9 mouse cellular contexts compared by ENCODE assay signal in genomic region chr2:181375787-181376186, GRCm38 (mm10). TPM values are rescaled to one million over a fixed set of nuclear protein-coding genes. Genes with fewer than 3 reads are reported as not detected.
DNase-seq lines count a peak whose midpoint lies in the region; ATAC-seq and TF ChIP-seq lines count a peak whose summit lies in the region.
"Had no signal": no experiment of that assay in that cellular context is flagged by ENCODE, and none has a peak within 500 bp of the region (broad histone marks: within the 10 kb centered on the region; RNA-seq: fewer than 3 reads in every experiment).

No protein-coding gene starts in this region.

- no peak overlapping the region for H3K27ac ChIP-seq in liver, adult 2 months (replicated peaks; ENCODE audit: insufficient read depth, low read depth, low read length)

- peak; percentile 49 for DNase-seq in liver, adult 2 months (ENCODE audit: extremely low read depth, low read depth, low spot score)
- no peak for DNase-seq in liver
- peak; percentile 41 for DNase-seq in ES-CJ7 (ENCODE audit: low read depth, low spot score)
- peak; percentile 34 for DNase-seq in c-Kit-negative CD71-positive TER-119-positive erythroid progenitor cells, embryonic 14.5 days (ENCODE audit: low read depth, low spot score)
- no peak for DNase-seq in adrenal gland, postnatal 4 days (ENCODE audit: low spot score in 2 of 2)
- no peak for DNase-seq in right cerebral cortex, postnatal 10 days (ENCODE audit: low spot score in 2 of 2)
- DNase-seq in urinary bladder, adult 2 months (ENCODE audit: low spot score) = no peak
- DNase-seq: kidney, adult 11 months had no signal

- H3K79me2 ChIP-seq in liver, adult 2 months (ENCODE audit: control insufficient read depth, insufficient read depth, low read length) = peaks cover 8% of the 10 kb centered on the region; the same call in 1 of the 2 replicates

- H3K9ac ChIP-seq in liver, adult 2 months (ENCODE audit: low read depth, low read length) = no peak overlapping the region

- ATAC-seq in megakaryocyte, adult 5-6 weeks (ENCODE audit: poor library complexity, severe bottlenecking) = peak; percentile 50; the same call in 1 of the 2 replicates

- TF ChIP-seq POLR2A in liver, adult 2 months (IDR thresholded peaks at IDR 0.05; ENCODE audit: extremely low read depth, insufficient read depth, low read length) = no peak

- TF ChIP-seq CTCF in liver, adult 2 months (IDR thresholded peaks at IDR 0.05; ENCODE audit: low read depth, low read length) = no peak

- H3K27me3 ChIP-seq in liver, adult 2 months (ENCODE audit: control insufficient read depth, insufficient read depth, low read length) = no peaks in the 10 kb centered on the region

- peaks cover 3% of the 10 kb centered on the region for H3K4me1 ChIP-seq in liver, adult 2 months (ENCODE audit: control insufficient read depth, insufficient read depth, low read length)

- WGBS in liver, adult 2 months = 92% methylated on average over 2 of the region's 2 CpGs

- H3K36me3 ChIP-seq in liver, adult 2 months (ENCODE audit: control insufficient read depth, insufficient read depth, low read length) = peaks cover 9% of the 10 kb centered on the region

- H3K4me3 ChIP-seq in liver, adult 2 months (ENCODE audit: insufficient read depth, low read depth, low read length) = no peak overlapping the region

RNA-seq across cellular contexts. Expression of gene Lime1, which starts 4.1 kb away (rescaled TPM):
- 9.7 and 11.3 TPM in 2 replicates for total RNA-seq in liver, adult 2 months (2014; rRNA removed)
- polyA plus RNA-seq in liver, adult 2 months (2012; rRNA removed) = 22.2 and 36.9 TPM in 2 replicates
- total RNA-seq in megakaryocyte, adult 5-6 weeks (2015) = 21.5 and 25.4 TPM in 2 replicates
- total RNA-seq in megakaryocyte, adult 5-6 weeks (2017) = 20.4 and 28.9 TPM in 2 replicates
- 10 to 100 TPM; 21.8 to 28.4 TPM for total RNA-seq in adrenal gland, postnatal 4 days (2021)
- polyA plus RNA-seq in urinary bladder, adult 2 months (2012; rRNA removed) = 26.6 and 36.3 TPM in 2 replicates

RNA-seq across cellular contexts. Expression of gene Arfrp1, which starts 10.6 kb away (rescaled TPM):
- total RNA-seq in liver, adult 2 months (2014; rRNA removed) = 10.1 and 14.2 TPM in 2 replicates
- 11.9 and 15.0 TPM in 2 replicates for polyA plus RNA-seq in liver, adult 2 months (2012; rRNA removed)
- total RNA-seq in megakaryocyte, adult 5-6 weeks (2015) = 22.8 and 29.9 TPM in 2 replicates
- total RNA-seq in megakaryocyte, adult 5-6 weeks (2017) = 37.2 and 43.3 TPM in 2 replicates
- total RNA-seq in adrenal gland, postnatal 4 days (2021) = 10 to 100 TPM; 43.6 to 48.9 TPM
- polyA plus RNA-seq in urinary bladder, adult 2 months (2012; rRNA removed) = 67.5 and 73.0 TPM in 2 replicates

RNA-seq across cellular contexts. Expression of gene Zgpat, which starts 11.1 kb away (rescaled TPM):
- 17.9 and 18.9 TPM in 2 replicates for total RNA-seq in liver, adult 2 months (2014; rRNA removed)
- 18.2 and 22.5 TPM in 2 replicates for polyA plus RNA-seq in liver, adult 2 months (2012; rRNA removed)
- 4.9 and 7.9 TPM in 2 replicates for total RNA-seq in megakaryocyte, adult 5-6 weeks (2015)
- 28.0 and 29.5 TPM in 2 replicates for total RNA-seq in megakaryocyte, adult 5-6 weeks (2017)
- 10 to 100 TPM; 37.0 to 42.4 TPM for total RNA-seq in adrenal gland, postnatal 4 days (2021)
- 36.7 and 41.9 TPM in 2 replicates for polyA plus RNA-seq in urinary bladder, adult 2 months (2012; rRNA removed)

RNA-seq across cellular contexts. Expression of gene Rtel1, which starts 56.2 kb away (rescaled TPM):
- 13.5 and 13.9 TPM in 2 replicates for total RNA-seq in liver, adult 2 months (2014; rRNA removed)
- 17.5 and 17.9 TPM in 2 replicates for polyA plus RNA-seq in liver, adult 2 months (2012; rRNA removed)
- total RNA-seq in megakaryocyte, adult 5-6 weeks (2015) = 26.8 and 34.1 TPM in 2 replicates
- 21.6 and 25.8 TPM in 2 replicates for total RNA-seq in megakaryocyte, adult 5-6 weeks (2017)
- total RNA-seq in adrenal gland, postnatal 4 days (2021) = 10 to 100 TPM; 65.6 to 69.4 TPM
- polyA plus RNA-seq in urinary bladder, adult 2 months (2012; rRNA removed) = 42.1 and 55.2 TPM in 2 replicates

Comparison
In these comparisons a context has a peak if more than half of its experiments do, and no peak if none do; other contexts are left out.
1. DNase-seq: peak in liver, adult 2 months (single experiment), ES-CJ7 (single experiment) and c-Kit-negative CD71-positive TER-119-positive erythroid progenitor cells, embryonic 14.5 days (single experiment); none in liver (single experiment), adrenal gland, postnatal 4 days (0 of 2), right cerebral cortex, postnatal 10 days (0 of 2) and urinary bladder, adult 2 months (single experiment).